Mouse (Mus musculus): ENCODE measurements around the gene Tcerg1l. TPM values are rescaled to one million over a fixed set of nuclear protein-coding genes. Genes with fewer than 3 reads are reported as not detected.

Gene Tcerg1l
- polyA plus RNA-seq (2016; fragmentation: Nextera tagmentation; extraction: Ambion mirVana), result 13.5 and 14.1 TPM in 2 replicates

- Histone ChIP-seq H3K27ac (no peak within 1 kb of the TSS), H3K4me1 (peaks cover 14% of the 10 kb centered on the region), H3K36me3 (no peaks in the 10 kb centered on the region), H3K4me3 (peak within 1 kb of the TSS; percentile 69), H3K4me2 (replicated peaks) (peak within 1 kb of the TSS; percentile 99), H3K27me3 (replicated peaks) (peaks cover 11% of the 10 kb centered on the region; the same call in 1 of the 2 replicates), H3K9me3 (no peaks in the 10 kb centered on the region), H3K9ac (peak within 1 kb of the TSS; percentile 73)
- under 1% methylated on average over 66 of the region's 76 CpGs for WGBS
- peak; percentile 83 for ATAC-seq (ENCODE audit: low FRiP score, low read depth)
Observed at GRCm38 (mm10) chr7:138397485-138398181, at the start of gene Tcerg1l. Tcerg1l (minus strand) TSS chr7:138397730.

DNA sequence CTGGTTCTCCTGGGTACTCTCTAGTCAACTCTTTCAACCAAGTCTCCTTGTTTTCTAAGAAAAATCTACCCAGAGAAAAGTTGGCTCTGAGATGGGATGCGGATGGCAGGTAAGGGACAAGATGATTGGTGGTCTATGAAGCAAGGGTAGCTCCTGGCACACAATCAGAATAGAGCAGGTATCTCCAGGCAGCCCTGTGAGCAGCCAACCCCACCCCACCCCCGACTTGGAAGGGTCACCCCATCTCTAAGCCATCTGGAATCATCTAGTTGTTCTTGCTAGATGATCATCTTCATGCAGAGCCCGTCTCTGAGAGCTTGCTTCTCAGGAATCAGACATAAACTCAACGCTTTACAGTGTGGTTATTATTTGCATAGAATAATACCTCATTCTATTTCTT, 44.6 kb upstream of the Tcerg1l start:
- H3K9me3 ChIP-seq, result no peaks in the 10 kb centered on the region
- WGBS, result 77% methylated on average over 4 of the region's 4 CpGs

GRCm38 (mm10) chr7:138432541-138432940, 35.0 kb upstream of the Tcerg1l start:
- H3K27ac ChIP-seq, result no peak overlapping the region
- WGBS, result 65% methylated on average over 4 of the region's 4 CpGs
- no peaks in the 10 kb centered on the region for H3K27me3 ChIP-seq (replicated peaks)
- no peak overlapping the region for H3K4me3 ChIP-seq
- H3K9ac ChIP-seq, result no peak overlapping the region
- H3K4me2 ChIP-seq (replicated peaks), result no peak overlapping the region
- H3K4me1 ChIP-seq, result no peaks in the 10 kb centered on the region
- H3K9me3 ChIP-seq, result no peaks in the 10 kb centered on the region
- no peak for ATAC-seq (ENCODE audit: low FRiP score, low read depth)
- no peaks in the 10 kb centered on the region for H3K36me3 ChIP-seq

More for the DNA sequence above, 44.6 kb upstream of the Tcerg1l start:
- no peaks in the 10 kb centered on the region for H3K4me1 ChIP-seq
- no peak overlapping the region for H3K4me2 ChIP-seq (replicated peaks)
- H3K9ac ChIP-seq, result no peak overlapping the region
- H3K36me3 ChIP-seq, result no peaks in the 10 kb centered on the region
- no peak for ATAC-seq (ENCODE audit: low FRiP score, low read depth)
- no peaks in the 10 kb centered on the region for H3K27me3 ChIP-seq (replicated peaks)
- no peak overlapping the region for H3K27ac ChIP-seq
- no peak overlapping the region for H3K4me3 ChIP-seq

- ATAC-seq (ENCODE audit: low FRiP score, low read depth), result no peak
- no peaks in the 10 kb centered on the region for H3K27me3 ChIP-seq (replicated peaks)
- H3K4me2 ChIP-seq (replicated peaks), result no peak overlapping the region
- no peak overlapping the region for H3K27ac ChIP-seq
- H3K9ac ChIP-seq, result no peak overlapping the region
- H3K4me3 ChIP-seq, result no peak overlapping the region
- H3K36me3 ChIP-seq, result no peaks in the 10 kb centered on the region
- no peaks in the 10 kb centered on the region for H3K4me1 ChIP-seq
- no peaks in the 10 kb centered on the region for H3K9me3 ChIP-seq
Observed at GRCm38 (mm10) chr7:138431456-138431855, 33.9 kb upstream of the Tcerg1l start.

DNA sequence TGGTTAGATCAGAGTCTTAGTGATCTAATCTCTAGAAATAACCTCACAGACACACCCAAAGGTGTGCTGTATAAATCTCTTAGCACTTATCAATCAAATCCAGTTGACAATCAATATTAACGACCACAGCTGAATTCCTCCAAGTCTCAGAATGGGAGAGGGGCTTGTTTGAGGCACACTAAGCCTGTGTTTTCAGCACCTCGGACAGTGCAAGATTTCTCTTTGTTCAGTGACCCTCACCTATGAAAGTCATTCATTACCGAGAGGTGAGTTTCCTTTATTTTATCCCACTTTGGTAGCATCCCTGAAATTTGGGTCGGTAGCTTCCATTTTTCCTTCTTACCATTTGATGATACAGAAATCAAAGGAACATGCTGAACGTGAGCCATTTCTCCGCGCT, 32.4 kb upstream of the Tcerg1l start:
- H3K4me1 ChIP-seq, result no peaks in the 10 kb centered on the region
- H3K4me2 ChIP-seq (replicated peaks), result no peak overlapping the region
- no peaks in the 10 kb centered on the region for H3K36me3 ChIP-seq
- ATAC-seq (ENCODE audit: low FRiP score, low read depth), result no peak
- H3K27ac ChIP-seq, result no peak overlapping the region
- H3K4me3 ChIP-seq, result no peak overlapping the region
- H3K27me3 ChIP-seq (replicated peaks), result no peaks in the 10 kb centered on the region
- H3K9ac ChIP-seq, result no peak overlapping the region
- WGBS, result 67% methylated on average over 7 of the region's 7 CpGs
- H3K9me3 ChIP-seq, result no peaks in the 10 kb centered on the region

GRCm38 (mm10) chr7:138428826-138429225, 31.3 kb upstream of the Tcerg1l start:
- Histone ChIP-seq H3K4me3 (no peak overlapping the region), H3K9me3 (no peaks in the 10 kb centered on the region), H3K4me2 (replicated peaks) (no peak overlapping the region), H3K36me3 (no peaks in the 10 kb centered on the region), H3K4me1 (no peaks in the 10 kb centered on the region), H3K27ac (no peak overlapping the region), H3K27me3 (replicated peaks) (no peaks in the 10 kb centered on the region), H3K9ac (no peak overlapping the region)
- no peak for ATAC-seq (ENCODE audit: low FRiP score, low read depth)
- WGBS, result 43% methylated on average over 1 of the region's 1 CpGs

DNA sequence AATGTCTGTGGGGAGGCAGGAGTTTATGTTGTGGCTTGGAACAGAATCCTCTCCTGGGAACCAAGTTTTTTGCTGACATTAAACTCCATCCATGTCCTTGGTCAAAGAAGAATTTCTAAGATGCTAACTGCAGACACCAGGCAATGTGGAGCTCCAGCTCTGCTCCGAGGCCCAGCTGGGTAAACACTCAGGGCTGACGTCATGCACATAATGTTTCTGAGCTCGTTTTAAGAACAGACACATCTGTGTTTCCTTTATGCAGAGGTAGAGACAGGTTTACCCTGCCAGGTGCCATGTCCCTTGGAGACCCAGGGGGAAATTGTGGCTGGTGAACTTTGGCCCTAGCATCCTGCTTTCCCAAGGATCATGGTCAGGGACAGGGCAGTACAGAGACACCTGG, 29.9 kb upstream of the Tcerg1l start:
- WGBS, result 54% methylated on average over 3 of the region's 3 CpGs
- H3K27me3 ChIP-seq (replicated peaks), result no peaks in the 10 kb centered on the region
- no peak overlapping the region for H3K27ac ChIP-seq
- no peak overlapping the region for H3K4me2 ChIP-seq (replicated peaks)
- no peak overlapping the region for H3K9ac ChIP-seq
- no peaks in the 10 kb centered on the region for H3K36me3 ChIP-seq
- H3K4me1 ChIP-seq, result no peaks in the 10 kb centered on the region
- ATAC-seq (ENCODE audit: low FRiP score, low read depth), result no peak
- no peak overlapping the region for H3K4me3 ChIP-seq
- H3K9me3 ChIP-seq, result no peaks in the 10 kb centered on the region

DNA sequence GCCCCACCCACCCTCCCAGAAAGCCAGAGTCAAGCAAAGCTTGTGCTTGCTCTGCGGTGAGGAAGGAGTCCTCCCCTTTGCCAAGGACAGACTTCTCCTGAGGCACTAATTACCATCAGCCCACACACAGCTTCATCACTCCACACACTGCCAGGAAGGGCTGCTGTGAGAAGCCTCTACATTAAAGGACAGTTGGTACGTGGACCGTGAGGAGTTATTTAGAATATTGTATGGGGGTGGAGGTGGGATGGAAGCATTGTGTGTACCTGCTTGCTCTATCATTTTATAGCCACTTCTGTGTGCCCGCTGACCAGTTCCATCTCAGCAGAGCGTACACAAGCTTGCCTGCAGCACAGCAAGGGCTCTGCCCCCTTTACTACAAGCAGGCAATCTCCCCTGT, 16.0 kb upstream of the Tcerg1l start:
- H3K27ac ChIP-seq, result no peak overlapping the region
- H3K4me3 ChIP-seq, result no peak overlapping the region
- WGBS, result 75% methylated on average over 5 of the region's 5 CpGs
- no peak overlapping the region for H3K9ac ChIP-seq
- no peaks in the 10 kb centered on the region for H3K27me3 ChIP-seq (replicated peaks)
- H3K4me1 ChIP-seq, result no peaks in the 10 kb centered on the region
- ATAC-seq (ENCODE audit: low FRiP score, low read depth), result no peak
- H3K36me3 ChIP-seq, result no peaks in the 10 kb centered on the region
- H3K4me2 ChIP-seq (replicated peaks), result no peak overlapping the region
- no peaks in the 10 kb centered on the region for H3K9me3 ChIP-seq

DNA sequence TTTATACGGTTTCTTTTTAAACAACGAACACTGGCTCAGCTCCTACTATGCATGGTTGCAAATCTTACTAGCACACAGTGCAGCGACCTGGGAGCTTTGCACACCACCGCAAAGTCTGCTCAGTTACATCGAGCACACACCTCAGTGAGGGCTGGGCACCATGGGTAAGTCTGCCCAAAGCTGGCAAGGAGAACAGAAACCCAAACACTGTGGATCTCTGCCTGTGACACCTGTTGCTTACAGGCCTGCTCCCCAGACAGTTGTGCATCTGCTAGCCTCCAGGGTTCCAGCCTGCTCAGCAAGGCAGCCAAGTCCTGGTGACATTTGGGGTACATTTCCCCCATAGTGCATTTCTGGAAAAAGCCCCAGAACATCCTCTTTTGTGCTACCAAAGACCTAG, 4.1 kb upstream of the Tcerg1l start:
- H3K27ac ChIP-seq, result no peak overlapping the region
- 93% methylated on average over 5 of the region's 5 CpGs for WGBS
- H3K36me3 ChIP-seq, result no peaks in the 10 kb centered on the region
- H3K4me1 ChIP-seq, result peaks cover 13% of the 10 kb centered on the region
- no peak overlapping the region for H3K4me2 ChIP-seq (replicated peaks)
- no peak overlapping the region for H3K4me3 ChIP-seq
- H3K9ac ChIP-seq, result no peak overlapping the region
- no peak for ATAC-seq (ENCODE audit: low FRiP score, low read depth)
- peaks cover 11% of the 10 kb centered on the region; the same call in 1 of the 2 replicates for H3K27me3 ChIP-seq (replicated peaks)
- H3K9me3 ChIP-seq, result no peaks in the 10 kb centered on the region

GRCm38 (mm10) chr7:138400506-138401272, 3.2 kb upstream of the Tcerg1l start:
- ATAC-seq (ENCODE audit: low FRiP score, low read depth), result no peak
- H3K4me1 ChIP-seq, result peaks cover 14% of the 10 kb centered on the region
- no peaks in the 10 kb centered on the region for H3K9me3 ChIP-seq
- H3K27me3 ChIP-seq (replicated peaks), result peaks cover 11% of the 10 kb centered on the region; the same call in 1 of the 2 replicates
- H3K9ac ChIP-seq, result no peak overlapping the region
- H3K36me3 ChIP-seq, result no peaks in the 10 kb centered on the region
- 85% methylated on average over 8 of the region's 8 CpGs for WGBS
- H3K4me3 ChIP-seq, result no peak overlapping the region
- H3K27ac ChIP-seq, result no peak overlapping the region
- no peak overlapping the region for H3K4me2 ChIP-seq (replicated peaks)

- WGBS, result 3% methylated on average over 21 of the region's 21 CpGs
Observed at GRCm38 (mm10) chr7:138398182-138398793, 758 bp upstream of the Tcerg1l start.

DNA sequence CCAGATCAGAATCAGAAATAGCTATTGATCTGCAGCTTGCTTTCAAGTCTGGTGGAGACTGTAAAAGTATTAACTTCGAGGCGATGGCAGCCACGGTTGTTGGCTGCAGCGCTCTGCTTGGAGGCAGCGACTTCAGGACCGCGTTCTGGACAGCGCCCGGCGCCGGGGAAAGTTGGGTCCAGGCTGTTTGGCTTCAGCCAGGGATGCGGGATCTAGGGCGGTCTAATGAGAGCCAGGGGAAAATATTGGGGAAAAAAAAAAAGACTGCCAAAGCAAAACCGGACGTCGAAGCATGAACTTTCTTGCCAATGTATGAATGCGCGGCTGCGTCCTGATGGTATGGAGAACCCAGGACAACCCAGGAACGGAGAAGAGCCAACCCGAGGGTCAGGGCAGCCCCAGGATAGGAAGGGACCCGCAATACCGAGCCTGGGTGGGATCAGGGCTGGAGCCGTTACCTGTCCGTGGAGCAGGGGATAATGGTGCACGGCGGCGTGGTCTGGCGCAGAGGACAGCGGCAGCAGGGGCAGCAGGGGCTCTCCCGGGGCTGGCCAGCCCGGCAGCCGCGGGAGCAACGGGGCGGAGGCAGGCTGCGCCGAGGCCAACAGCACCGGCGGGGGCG, 556 bp downstream of the Tcerg1l start:
- Histone ChIP-seq H3K27me3 (replicated peaks) (peaks cover 11% of the 10 kb centered on the region; the same call in 1 of the 2 replicates), H3K27ac (no peak overlapping the region), H3K9me3 (no peaks in the 10 kb centered on the region), H3K4me1 (peaks cover 14% of the 10 kb centered on the region), H3K36me3 (no peaks in the 10 kb centered on the region), H3K4me3 (peak overlapping the region; percentile 69), H3K4me2 (replicated peaks) (peak overlapping the region; percentile 99), H3K9ac (peak overlapping the region; percentile 73)
- ATAC-seq (ENCODE audit: low FRiP score, low read depth), result peak; percentile 31; the same call in 1 of the 2 replicates
- WGBS, result under 1% methylated on average over 41 of the region's 41 CpGs

More at GRCm38 (mm10) chr7:138398182-138398793, 758 bp upstream of the Tcerg1l start:
- H3K4me1 ChIP-seq, result peaks cover 14% of the 10 kb centered on the region
- H3K27ac ChIP-seq, result no peak overlapping the region
- peak; percentile 86 for ATAC-seq (ENCODE audit: low FRiP score, low read depth)
- H3K36me3 ChIP-seq, result no peaks in the 10 kb centered on the region
- no peaks in the 10 kb centered on the region for H3K9me3 ChIP-seq
- peak overlapping the region; percentile 73 for H3K9ac ChIP-seq
- peak overlapping the region; percentile 69 for H3K4me3 ChIP-seq
- H3K27me3 ChIP-seq (replicated peaks), result peaks cover 11% of the 10 kb centered on the region; the same call in 1 of the 2 replicates
- H3K4me2 ChIP-seq (replicated peaks), result peak overlapping the region; percentile 99
